Mouse (Mus musculus): ENCODE data around the gene Hes7. TPM values are rescaled to one million over a fixed set of nuclear protein-coding genes. Genes with fewer than 3 reads are reported as not detected.

Hes7 gene
- total RNA-seq, 2 experiments from 2014 or later, result not detected

DNA sequence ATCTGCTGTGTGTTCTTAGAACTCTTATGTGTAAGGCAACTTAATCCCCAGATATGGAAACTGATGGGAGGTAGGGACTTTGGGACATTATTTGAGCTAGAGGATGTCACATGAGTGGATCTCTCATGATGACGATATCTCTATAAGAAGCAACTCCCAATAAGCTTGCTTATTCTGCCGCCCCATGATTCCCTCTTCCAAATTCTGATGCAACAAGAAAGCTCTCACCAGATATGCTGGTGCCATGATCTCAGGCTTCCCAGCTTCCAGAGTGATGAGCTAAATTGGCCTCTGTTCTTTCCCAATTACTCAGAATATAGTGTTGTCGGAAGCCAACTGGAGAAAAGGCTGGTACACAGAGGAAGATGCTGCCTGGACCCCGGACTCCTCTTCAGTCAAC, 8.3 kb upstream of the Hes7 start:
- intact Hi-C loops (cut with DNase I), result no loop called here
- DNase-seq, result no peak

DNA sequence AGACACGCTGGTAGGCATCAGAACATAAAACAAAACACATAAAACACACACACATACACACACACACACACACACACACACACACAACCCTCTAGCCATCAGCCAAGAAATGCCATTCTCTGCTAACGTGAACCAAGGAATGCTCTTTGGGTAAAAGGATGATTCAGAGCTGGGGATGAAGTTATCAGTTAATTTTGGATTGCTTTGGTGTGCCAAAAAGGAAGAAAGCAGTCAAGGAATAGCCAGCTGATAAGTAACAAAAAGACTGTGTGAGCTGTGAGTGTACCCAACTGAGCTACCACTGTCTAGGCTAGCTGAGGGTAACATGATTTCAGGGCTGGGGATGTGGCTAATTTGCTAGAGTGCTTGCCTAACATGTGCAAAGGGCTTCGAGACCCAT, 6.2 kb upstream of the Hes7 start:
- intact Hi-C loops (cut with DNase I), result no loop called here
- DNase-seq, result no peak

DNA sequence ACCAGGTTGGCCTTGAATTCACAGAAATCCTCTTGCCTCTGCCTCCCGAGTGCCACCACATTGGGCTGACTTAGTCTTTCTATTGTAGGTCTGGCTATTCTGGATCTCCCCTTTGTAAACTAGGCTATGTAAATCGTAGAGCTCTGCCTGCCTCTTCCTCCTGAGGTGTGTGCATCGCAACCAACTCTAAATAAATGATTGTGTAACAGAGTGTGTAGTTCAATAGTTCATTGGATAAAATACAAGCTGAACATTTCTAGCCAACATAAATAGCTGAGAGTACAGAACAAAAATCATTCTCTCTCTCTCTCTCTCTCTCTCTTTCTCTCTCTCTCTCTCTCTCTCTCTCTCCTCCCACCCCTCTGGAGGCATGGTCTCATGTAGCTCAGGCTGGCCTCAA, 5.6 kb upstream of the Hes7 start:
- DNase-seq, result no peak
- intact Hi-C loops (cut with DNase I), result no loop called here

DNA sequence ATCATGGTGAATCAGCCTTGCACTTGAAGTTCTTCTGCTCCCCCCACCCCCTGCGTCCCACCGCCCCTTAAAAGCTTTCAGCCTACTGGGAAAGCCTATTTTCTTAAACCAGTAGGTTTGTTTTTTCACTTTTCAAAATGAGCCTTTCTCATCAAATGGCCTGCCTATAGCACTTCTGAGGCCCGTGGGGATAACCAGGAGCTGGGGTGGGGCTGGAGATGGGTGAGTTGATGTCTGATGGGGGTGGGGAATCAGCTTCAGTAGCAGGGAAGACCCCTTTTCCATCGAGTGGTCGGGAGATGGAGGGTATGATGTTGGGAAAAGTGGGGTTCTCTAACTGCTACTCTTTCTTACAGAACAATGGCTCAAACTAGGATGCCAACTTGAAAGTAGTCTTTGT, 3.4 kb upstream of the Hes7 start:
- no peak for DNase-seq
- intact Hi-C loops (cut with DNase I), result no loop called here

DNA sequence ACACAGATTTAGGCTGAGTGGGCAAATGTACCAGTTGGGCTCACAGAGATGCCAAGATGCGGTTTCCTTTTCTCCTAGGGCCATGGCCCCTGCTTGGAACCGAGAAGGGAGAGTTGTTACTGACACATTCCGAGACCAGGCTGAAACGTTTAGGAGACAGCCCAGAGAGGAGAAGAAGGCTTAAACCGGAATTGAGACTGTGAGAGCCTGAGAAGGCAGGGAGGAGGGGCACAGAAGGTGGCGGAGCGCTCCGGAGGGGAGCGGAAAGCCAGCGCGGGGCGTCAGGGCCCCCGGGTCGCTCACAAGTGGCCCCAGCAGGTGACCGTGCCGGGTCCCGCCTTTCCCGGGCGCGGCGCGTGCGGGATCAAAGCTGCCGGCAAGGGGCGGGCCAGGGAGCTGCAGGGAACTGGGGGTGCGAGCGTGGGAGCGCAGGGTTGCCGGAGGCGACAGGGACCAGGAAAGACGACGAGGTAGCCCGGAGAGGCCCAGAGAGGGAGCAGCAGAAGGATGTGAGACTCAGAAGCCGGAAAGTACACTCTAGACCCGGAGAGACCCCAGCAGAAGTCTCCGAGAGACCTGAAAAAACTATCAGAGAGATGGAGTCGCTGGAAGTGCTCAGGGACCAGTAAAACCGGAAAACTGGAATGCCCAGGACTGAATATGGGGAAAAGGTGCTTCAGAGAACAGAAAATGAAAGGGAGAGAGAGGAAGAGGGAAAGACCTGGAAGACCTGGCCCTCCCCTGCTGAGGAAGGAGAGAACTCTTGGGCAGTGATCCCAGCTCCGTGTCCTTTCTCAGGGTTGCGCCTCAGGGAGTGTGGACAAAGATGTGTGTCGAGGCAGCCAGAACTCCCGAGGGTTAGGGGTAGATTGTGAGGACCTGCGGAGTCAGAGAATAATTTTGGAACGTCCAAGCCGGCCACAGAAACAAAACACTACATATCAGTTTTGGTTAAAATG, 2.2 kb upstream of the Hes7 start:
- DNase-seq, result peak; percentile 43 to 50
- intact Hi-C loops (cut with DNase I), result no loop called here

DNA sequence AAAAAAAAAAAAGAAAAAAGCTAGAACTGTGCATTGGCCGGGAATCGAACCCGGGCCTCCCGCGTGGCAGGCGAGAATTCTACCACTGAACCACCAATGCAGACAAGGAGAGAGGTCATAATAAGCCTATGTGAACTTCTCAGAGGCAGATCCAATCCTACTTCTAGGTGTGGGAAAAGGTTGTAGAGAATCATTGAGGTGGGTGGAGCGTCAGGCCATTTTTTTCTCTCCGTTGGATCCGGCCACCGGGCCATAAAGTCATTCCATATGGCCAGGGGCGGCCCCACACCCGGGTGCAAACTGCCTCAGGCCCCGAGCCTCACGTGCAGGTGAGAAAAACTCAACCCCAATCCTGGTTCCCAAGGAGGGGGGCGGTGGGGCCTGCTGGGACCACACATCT, 1.4 kb upstream of the Hes7 start:
- DNase-seq, result peak; percentile 55 to 78
- intact Hi-C loops (cut with DNase I), result no loop called here

DNA sequence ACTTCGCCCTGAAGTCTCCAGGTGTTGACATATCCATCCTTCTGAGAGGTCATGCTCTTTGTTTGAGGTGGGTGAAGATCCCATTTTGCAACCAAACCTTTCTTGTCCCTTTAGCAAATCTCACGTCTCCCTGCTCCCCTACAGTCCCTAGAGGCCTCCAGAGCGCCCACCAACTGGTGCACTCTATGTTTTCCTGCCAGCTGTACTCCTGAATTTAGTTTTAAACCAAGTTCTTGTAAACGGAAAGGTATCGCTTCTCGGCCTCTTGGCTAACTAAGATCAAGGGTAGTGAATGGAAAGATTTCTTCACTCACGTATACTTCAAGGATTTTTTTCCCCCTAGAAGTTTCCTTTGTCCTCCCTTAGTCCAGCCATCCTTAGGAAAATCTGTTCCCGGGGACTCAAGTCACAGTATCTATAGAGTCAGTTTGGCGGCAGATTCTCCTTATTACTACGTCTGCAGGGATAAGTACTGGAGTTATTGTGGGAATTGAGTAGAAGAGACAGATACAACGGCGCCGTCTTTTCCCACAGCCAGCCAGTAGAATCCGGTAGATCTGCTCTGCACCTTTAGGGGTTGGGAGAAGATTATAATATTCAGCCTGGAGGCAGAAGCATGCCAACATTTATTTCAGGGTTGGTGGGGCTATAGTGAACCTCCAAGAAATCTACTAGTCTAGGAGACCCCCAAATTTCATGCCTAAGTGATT, 603 bp upstream of the Hes7 start:
- DNase-seq, result no peak
- intact Hi-C loops (cut with DNase I), result loop anchor here (10.0 kb wide), 1 partner anchor 215 kb away; the partner anchor contains the start of gene Rpl26

GRCm38 (mm10) chr11:69121001-69121740, 967 bp downstream of the Hes7 start:
- DNase-seq, result no peak
- intact Hi-C loops (cut with DNase I), result loop anchor here (10.0 kb wide), 1 partner anchor 216 kb away; the partner anchor contains the start of gene Rpl26

- no peak for DNase-seq
- intact Hi-C loops (cut with DNase I), result loop anchor here (1.0 to 10.0 kb wide), 3 partner anchors 56 to 561 kb away; partner anchors contain the start of genes Rpl26 and Senp3
These were observed 1.6 kb downstream of the Hes7 start for GRCm38 (mm10) chr11:69121741-69122335.

GRCm38 (mm10) chr11:69122336-69122951, 2.2 kb downstream of the Hes7 start, which contains the start of gene 9130213A22Rik:
TSS of gene 9130213A22Rik (minus strand) at chr11:69122589.
- intact Hi-C loops (cut with DNase I), result loop anchor here (1.0 to 10.0 kb wide), 3 partner anchors 56 to 560 kb away; partner anchors contain the start of genes Rpl26 and Senp3
- peak; percentile 82 to 86 for DNase-seq

GRCm38 (mm10) chr11:69123056-69123692, 3.0 kb downstream of the Hes7 start:
- DNase-seq, result peak; percentile 81 to 88
- intact Hi-C loops (cut with DNase I), result loop anchor here (1.0 to 10.0 kb wide), 3 partner anchors 60 to 560 kb away; partner anchors contain the start of genes Rpl26 and Senp3

DNA sequence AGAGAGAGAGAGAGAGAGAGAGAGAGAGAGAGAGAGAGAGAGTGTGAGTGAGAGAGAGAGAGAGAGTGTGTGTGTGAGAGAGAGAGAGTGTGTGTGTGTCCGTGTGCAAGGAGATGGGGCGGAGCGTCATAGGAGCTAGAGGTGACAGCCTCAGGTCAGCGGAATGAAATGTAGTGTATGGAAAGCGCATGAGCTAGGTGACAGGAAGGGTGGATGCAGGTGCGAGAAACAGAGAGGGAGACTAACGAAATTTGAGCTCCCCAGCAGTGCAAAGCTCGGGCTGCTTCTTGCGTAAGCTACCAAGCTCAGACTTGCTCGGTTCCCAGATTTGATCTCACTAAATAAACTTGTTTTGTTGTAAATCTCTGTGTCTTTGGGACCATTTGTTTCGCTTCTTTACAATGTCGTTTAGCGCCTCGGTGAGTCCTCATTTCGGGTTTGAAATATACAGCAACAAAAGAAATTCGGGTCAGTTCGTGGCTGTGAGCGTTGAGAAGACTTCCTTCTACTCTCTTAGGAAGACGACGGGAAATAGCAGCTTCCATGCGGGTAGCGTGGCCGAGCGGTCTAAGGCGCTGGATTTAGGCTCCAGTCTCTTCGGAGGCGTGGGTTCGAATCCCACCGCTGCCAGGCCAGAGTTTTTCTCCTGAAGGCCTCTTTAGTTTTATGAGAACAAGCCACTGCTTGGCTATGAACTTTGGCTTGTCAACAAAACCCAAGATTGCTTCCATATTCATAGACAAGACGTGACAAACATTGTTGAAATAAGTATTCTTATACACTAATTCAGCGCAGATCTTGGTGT, 3.7 kb downstream of the Hes7 start:
- intact Hi-C loops (cut with DNase I), result loop anchor here (1.0 to 10.0 kb wide), 4 partner anchors 61 to 559 kb away; partner anchors contain the start of genes Rpl26 and Senp3
- DNase-seq, result peak; percentile 87 to 89

GRCm38 (mm10) chr11:69124498-69124847, 4.3 kb downstream of the Hes7 start:
- DNase-seq, result no peak
- intact Hi-C loops (cut with DNase I), result loop anchor here (1.0 to 10.0 kb wide), 2 partner anchors 83 to 220 kb away; partner anchors contain the start of gene Rpl26

DNA sequence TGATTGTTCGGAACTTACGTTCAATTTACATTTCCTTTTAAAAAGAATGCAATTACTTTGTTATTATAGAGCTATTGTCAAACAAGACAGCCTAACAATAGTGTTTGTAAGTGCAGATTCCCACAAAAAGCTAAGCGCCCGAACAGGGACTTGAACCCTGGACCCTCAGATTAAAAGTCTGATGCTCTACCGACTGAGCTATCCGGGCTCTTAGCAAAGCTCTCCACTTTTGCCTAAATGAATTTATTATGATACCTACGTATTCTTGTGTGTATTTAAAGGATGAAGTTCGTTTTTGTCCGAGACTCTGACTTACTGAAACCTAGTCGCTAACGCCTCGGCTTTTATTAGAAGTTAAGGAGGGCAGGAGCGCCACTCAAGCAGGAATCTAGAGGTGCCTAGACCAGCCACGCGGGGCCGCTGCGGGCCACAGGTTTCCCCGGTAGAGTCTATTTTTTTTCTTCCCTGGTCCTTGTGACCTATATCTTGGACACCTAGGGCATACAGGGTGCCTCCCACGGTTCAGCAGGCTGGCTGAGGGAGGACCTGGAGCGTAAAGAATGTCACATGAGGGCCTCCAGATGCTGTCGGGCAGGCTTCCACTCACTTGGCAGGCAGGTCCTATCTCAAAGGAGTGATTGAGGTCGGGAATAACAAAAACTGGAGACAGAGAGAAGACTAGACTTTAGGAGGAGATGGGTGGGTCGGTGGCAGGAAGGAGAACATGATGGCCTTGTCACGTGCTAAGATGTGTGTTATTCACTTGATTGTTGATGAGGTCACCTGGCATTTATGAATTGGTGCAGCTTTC, 5.0 kb downstream of the Hes7 start:
- peak; percentile 65 to 74 for DNase-seq
- intact Hi-C loops (cut with DNase I), result loop anchor here (5.0 to 10.0 kb wide), 2 partner anchors 122 to 220 kb away; partner anchors contain the start of gene Rpl26

DNA sequence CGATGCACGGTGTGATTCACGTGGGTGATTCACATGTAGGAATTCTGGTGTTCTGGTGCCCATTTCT, 5.5 kb downstream of the Hes7 start, which contains the start of gene Aloxe3:
TSS of gene Aloxe3 (plus strand) at position 45 of the 67 bp plus-strand sequence.
- DNase-seq, result no peak

DNA sequence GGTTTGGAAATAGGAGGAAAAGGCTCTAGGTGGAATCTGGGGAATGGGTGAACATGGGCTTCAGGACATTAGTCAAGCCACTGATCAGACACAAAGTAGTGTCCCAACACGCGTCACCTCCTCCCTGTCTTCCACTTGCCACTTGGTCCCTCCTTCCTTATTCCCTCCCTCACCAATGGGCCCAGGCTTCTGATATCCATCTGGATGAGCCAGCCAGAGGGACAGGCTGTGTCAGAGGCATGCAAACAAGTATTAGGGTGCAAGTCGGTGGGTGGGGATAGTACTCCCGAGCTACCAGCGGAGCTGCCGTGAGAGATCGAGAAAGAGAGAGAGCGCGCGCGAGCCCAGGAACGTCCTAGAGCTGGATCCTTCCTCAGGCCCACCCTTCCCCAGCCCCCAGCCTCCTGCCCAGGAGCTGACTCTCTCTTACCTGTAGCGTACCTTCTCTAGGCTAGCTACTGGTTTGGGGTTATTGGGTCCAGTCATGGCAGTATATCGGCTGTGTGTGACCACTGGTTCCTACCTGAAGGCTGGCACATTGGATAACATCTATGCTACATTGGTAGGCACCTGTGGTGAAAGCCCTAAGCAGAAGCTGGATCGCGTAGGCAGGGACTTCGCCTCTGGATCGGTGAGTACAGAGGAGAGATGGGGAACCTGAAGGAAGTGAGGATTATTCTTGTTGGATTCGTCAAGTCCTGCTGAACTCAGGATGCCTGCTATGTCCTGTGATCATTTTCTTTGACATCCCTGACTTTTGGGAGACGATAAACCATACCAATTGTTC, 5.9 kb downstream of the Hes7 start:
- intact Hi-C loops (cut with DNase I), result loop anchor here (2.0 to 10.0 kb wide), 3 partner anchors 23 to 221 kb away; partner anchors contain the start of gene Rpl26
- DNase-seq, result no peak

More for the DNA sequence above, 5.5 kb downstream of the Hes7 start, which contains the start of gene Aloxe3:
- intact Hi-C loops (cut with DNase I), result loop anchor here (5.0 to 10.0 kb wide), 2 partner anchors 122 to 221 kb away; partner anchors contain the start of gene Rpl26

GRCm38 (mm10) chr11:69126706-69127095, 6.5 kb downstream of the Hes7 start:
- intact Hi-C loops (cut with DNase I), result loop anchor here (2.0 to 10.0 kb wide), 3 partner anchors 22 to 222 kb away; partner anchors contain the start of gene Rpl26
- no peak for DNase-seq
